Mouse (Mus musculus) CH12.LX (cell line): ENCODE results near the gene Zbtb4. TPM values are rescaled to one million over a fixed set of nuclear protein-coding genes. Genes with fewer than 3 reads are reported as not detected.
A peak's percentile ranks its signal among the peaks of the same experiment; 100 is the strongest.

Experiments
- DNase-seq: peaks from one replicate; pipeline ENCODE4 v3.0.0-alpha.2; 2013; ENCODE audit errors: extremely low read depth
- H3K27ac ChIP-seq: 2 replicates; pipeline ENCODE4 v1.5.1; 2012; ENCODE audit warnings: low read depth, mild to moderate bottlenecking, control low read depth, moderate library complexity; ENCODE audit not compliant: insufficient read depth
- H3K27me3 ChIP-seq: replicated peaks from 2 replicates; pipeline ENCODE3; 2012; ENCODE audit warnings: inconsistent platforms
- H3K36me3 ChIP-seq, 2 experiments: replicated peaks in 1 of 2; 2 replicates each; pipeline versions ENCODE3 to v1.6.1; 2012; ENCODE audit warnings: inconsistent platforms in 1 of 2, low read length in 1 of 2, mild to moderate bottlenecking in 1 of 2, mixed read lengths in 1 of 2, moderate library complexity in 1 of 2; ENCODE audit not compliant: control insufficient read depth in 1 of 2, insufficient read depth in 1 of 2
- H3K4me1 ChIP-seq, 2 experiments: 2 replicates each; pipeline ENCODE4 v1.6.1; 2012; ENCODE audit warnings: inconsistent platforms in 1 of 2, moderate library complexity in 1 of 2; ENCODE audit not compliant: insufficient read depth in 2 of 2, control insufficient read depth in 1 of 2
- H3K4me2 ChIP-seq: 2 replicates; pipeline ENCODE4 v1.6.1; 2012; ENCODE audit warnings: low read depth, mild to moderate bottlenecking, control low read depth; ENCODE audit not compliant: poor library complexity, insufficient read depth, severe bottlenecking
- H3K4me3 ChIP-seq, 3 experiments: fragments of 150-350 bp in 1 of 3; sonication (generic) in 1 of 3; replicated peaks in 1 of 3; 2 replicates each; pipeline versions ENCODE3 to v1.5.1; 2011 to 2012; ENCODE audit warnings: low read depth in 2 of 3, low read length in 2 of 3, mild to moderate bottlenecking in 2 of 3, moderate library complexity in 2 of 3, control low read depth in 1 of 3, improper control_type of control experiment in 1 of 3, inconsistent platforms in 1 of 3, mixed read lengths in 1 of 3; ENCODE audit not compliant: poor library complexity in 1 of 3
- H3K79me2 ChIP-seq: replicated peaks from 2 replicates; pipeline ENCODE4 v1.6.1; 2012; ENCODE audit warnings: mild to moderate bottlenecking, moderate library complexity; ENCODE audit not compliant: control insufficient read depth, poor library complexity, insufficient read depth, severe bottlenecking; ENCODE audit errors: extremely low read depth
- H3K9ac ChIP-seq: 2 replicates; pipeline ENCODE4 v1.6.1; 2012; ENCODE audit warnings: low read depth, mild to moderate bottlenecking, control low read depth, moderate library complexity; ENCODE audit not compliant: insufficient read depth
- H3K9me3 ChIP-seq: replicated peaks from 2 replicates; pipeline ENCODE3; 2012; ENCODE audit warnings: low read length, inconsistent platforms, mixed read lengths
- BHLHE40 ChIP-seq: IDR thresholded peaks from 2 replicates; pipeline ENCODE4 v1.6.1; 2011; ENCODE audit warnings: mild to moderate bottlenecking, low read depth, low read length, improper control_type of control experiment
- CHD1 ChIP-seq: IDR thresholded peaks from 2 replicates; pipeline ENCODE4 v1.6.1; 2012; ENCODE audit warnings: low read depth, low read length, improper control_type of control experiment, inconsistent platforms
- CHD2 ChIP-seq: IDR thresholded peaks from 2 replicates; pipeline ENCODE4 v1.6.1; 2011; ENCODE audit warnings: low read length, improper control_type of control experiment
- CTCF ChIP-seq, 2 experiments: IDR thresholded peaks in 1 of 2; conservative IDR thresholded peaks in 1 of 2; 2 replicates each; pipeline ENCODE4 v1.5.1; 2011 to 2012; ENCODE audit warnings: low read depth in 2 of 2, low read length in 2 of 2, improper control_type of control experiment in 1 of 2, inconsistent platforms in 1 of 2, mild to moderate bottlenecking in 1 of 2, moderate library complexity in 1 of 2
- E2F4 ChIP-seq: IDR thresholded peaks from 2 replicates; pipeline ENCODE4 v1.6.1; 2011; ENCODE audit warnings: low read depth, low read length, improper control_type of control experiment; ENCODE audit not compliant: insufficient replicate concordance
- ELF1 ChIP-seq: IDR thresholded peaks from 2 replicates; pipeline ENCODE4 v1.6.1; 2014; ENCODE audit warnings: low read depth, mild to moderate bottlenecking, inconsistent platforms, low read length, improper control_type of control experiment
- EP300 ChIP-seq: IDR thresholded peaks from 2 replicates; pipeline ENCODE4 v1.6.1; 2011; ENCODE audit warnings: low read length, improper control_type of control experiment
- ETS1 ChIP-seq: conservative IDR thresholded peaks from 2 replicates; pipeline ENCODE4 v1.6.1; 2012; ENCODE audit warnings: low read depth, mild to moderate bottlenecking, inconsistent platforms, low read length, improper control_type of control experiment, moderate library complexity
- GABPA ChIP-seq: IDR thresholded peaks from 2 replicates; pipeline ENCODE4 v1.6.1; 2012; ENCODE audit warnings: low read depth, low read length, improper control_type of control experiment, inconsistent platforms; ENCODE audit not compliant: insufficient replicate concordance
- HCFC1 ChIP-seq: IDR thresholded peaks from 2 replicates; pipeline ENCODE4 v1.6.1; 2012; ENCODE audit warnings: low read depth, mild to moderate bottlenecking, inconsistent platforms, low read length, improper control_type of control experiment
- IRF4 ChIP-seq: IDR thresholded peaks from 2 replicates; pipeline ENCODE4 v1.6.1; 2014; ENCODE audit warnings: low read depth, mild to moderate bottlenecking, inconsistent platforms, low read length, improper control_type of control experiment
- JUN ChIP-seq: IDR thresholded peaks from 2 replicates; pipeline ENCODE4 v1.6.1; 2011; ENCODE audit warnings: low read depth, mild to moderate bottlenecking, low read length, improper control_type of control experiment, moderate library complexity; ENCODE audit not compliant: insufficient read depth
- JUND ChIP-seq: conservative IDR thresholded peaks from 2 replicates; pipeline ENCODE4 v1.6.1; 2011; ENCODE audit warnings: low read depth, low read length, improper control_type of control experiment
- KAT2A ChIP-seq: IDR thresholded peaks from 2 replicates; pipeline ENCODE4 v1.6.1; 2012; ENCODE audit warnings: low read length, improper control_type of control experiment, inconsistent platforms; ENCODE audit not compliant: insufficient replicate concordance
- MAFK ChIP-seq: IDR thresholded peaks from 2 replicates; pipeline ENCODE4 v1.6.1; 2011; ENCODE audit warnings: low read length, improper control_type of control experiment; ENCODE audit not compliant: insufficient replicate concordance
- MAX ChIP-seq: IDR thresholded peaks from 2 replicates; pipeline ENCODE4 v1.6.1; 2011; ENCODE audit warnings: low read length, improper control_type of control experiment
- MAZ ChIP-seq: IDR thresholded peaks from 2 replicates; pipeline ENCODE4 v1.6.1; 2012; ENCODE audit warnings: low read depth, mild to moderate bottlenecking, inconsistent platforms, low read length, improper control_type of control experiment, moderate library complexity
- MEF2A ChIP-seq: IDR thresholded peaks from 2 replicates; pipeline ENCODE4 v1.6.1; 2014; ENCODE audit warnings: low read depth, mild to moderate bottlenecking, inconsistent platforms, low read length, improper control_type of control experiment, borderline replicate concordance
- MXI1 ChIP-seq: IDR thresholded peaks from 2 replicates; pipeline ENCODE4 v1.6.1; 2011; ENCODE audit warnings: mild to moderate bottlenecking, low read depth, low read length, improper control_type of control experiment
- MYC ChIP-seq: IDR thresholded peaks from 2 replicates; pipeline ENCODE4 v1.6.1; 2011; ENCODE audit warnings: low read depth, mild to moderate bottlenecking, improper control_type of control experiment, low read length
- NELFE ChIP-seq: IDR thresholded peaks from 2 replicates; pipeline ENCODE4 v1.6.1; 2011; ENCODE audit warnings: low read depth, low read length, improper control_type of control experiment
- NRF1 ChIP-seq: IDR thresholded peaks from 2 replicates; pipeline ENCODE4 v1.6.1; 2014; ENCODE audit warnings: low read depth, mild to moderate bottlenecking, inconsistent platforms, low read length, improper control_type of control experiment, moderate library complexity
- PAX5 ChIP-seq: IDR thresholded peaks from 2 replicates; pipeline ENCODE4 v1.6.1; 2012; ENCODE audit warnings: low read length, inconsistent platforms, mixed read lengths
- POLR2A ChIP-seq: IDR thresholded peaks from 2 replicates; pipeline ENCODE4 v1.6.1; 2011; ENCODE audit warnings: low read depth, mild to moderate bottlenecking, improper control_type of control experiment, low read length
- POLR2AphosphoS2 ChIP-seq: IDR thresholded peaks from 2 replicates; pipeline ENCODE4 v1.6.1; 2011; ENCODE audit warnings: low read depth, low read length, improper control_type of control experiment
- RAD21 ChIP-seq: IDR thresholded peaks from 2 replicates; pipeline ENCODE4 v1.6.1; 2011; ENCODE audit warnings: low read depth, mild to moderate bottlenecking, low read length, improper control_type of control experiment, moderate library complexity
- RCOR1 ChIP-seq: conservative IDR thresholded peaks from 2 replicates; pipeline ENCODE4 v1.6.1; 2012; ENCODE audit warnings: low read depth, mild to moderate bottlenecking, inconsistent platforms, low read length, improper control_type of control experiment
- SIN3A ChIP-seq: IDR thresholded peaks from 2 replicates; pipeline ENCODE4 v1.6.1; 2012; ENCODE audit warnings: low read length, improper control_type of control experiment, inconsistent platforms
- SMC3 ChIP-seq: IDR thresholded peaks from 2 replicates; pipeline ENCODE4 v1.6.1; 2011; ENCODE audit warnings: low read depth, low read length, improper control_type of control experiment
- TBP ChIP-seq: conservative IDR thresholded peaks from 2 replicates; pipeline ENCODE4 v1.6.1; 2011; ENCODE audit warnings: low read depth, low read length, improper control_type of control experiment
- TCF12 ChIP-seq: IDR thresholded peaks from 2 replicates; pipeline ENCODE4 v1.6.1; 2014; ENCODE audit warnings: low read depth, mild to moderate bottlenecking, inconsistent platforms, low read length, improper control_type of control experiment
- UBTF ChIP-seq: IDR thresholded peaks from 2 replicates; pipeline ENCODE4 v1.6.1; 2012; ENCODE audit warnings: low read depth, mild to moderate bottlenecking, inconsistent platforms, low read length, improper control_type of control experiment, moderate library complexity
- USF1 ChIP-seq: IDR thresholded peaks from 2 replicates; pipeline ENCODE4 v1.6.1; 2014; ENCODE audit warnings: low read depth, mild to moderate bottlenecking, inconsistent platforms, low read length, improper control_type of control experiment
- USF2 ChIP-seq: conservative IDR thresholded peaks from 2 replicates; pipeline ENCODE4 v1.6.1; 2011; ENCODE audit warnings: low read depth, low read length, improper control_type of control experiment
- ZC3H11A ChIP-seq: IDR thresholded peaks from 2 replicates; pipeline ENCODE4 v1.6.1; 2012; ENCODE audit warnings: low read depth, mild to moderate bottlenecking, inconsistent platforms, low read length, improper control_type of control experiment
- ZKSCAN1 ChIP-seq: IDR thresholded peaks from 2 replicates; pipeline ENCODE4 v1.6.1; 2012; ENCODE audit warnings: low read depth, inconsistent platforms, low read length, improper control_type of control experiment, borderline replicate concordance
- ZMIZ1 ChIP-seq: IDR thresholded peaks from 2 replicates; pipeline ENCODE4 v1.6.1; 2012; ENCODE audit warnings: low read depth, mild to moderate bottlenecking, inconsistent platforms, low read length, improper control_type of control experiment
- ZNF384 ChIP-seq: IDR thresholded peaks from 2 replicates; pipeline ENCODE4 v1.6.1; 2012; ENCODE audit warnings: low read depth, low read length, improper control_type of control experiment, inconsistent platforms
- dilution Hi-C: fragments of 300-500 bp; cut with MboI; formaldehyde crosslinking; loops from 2 replicates; pipeline ENCODE4 v1.14.3; 2020; ENCODE audit warnings: low sequenced_read_pairs; ENCODE audit not compliant: extremely low pct_unique_long_range_greater_than_20kb, extremely low pct_ligation_motif_present
- in situ Hi-C: fragments of 300-500 bp; cut with MboI; formaldehyde crosslinking; loops from 3 replicates; pipeline ENCODE4 v1.14.3; 2019; ENCODE audit warnings: low sequenced_read_pairs, low pct_ligation_motif_present, low pct_unique_long_range_greater_than_20kb, mixed read lengths
- polyA plus RNA-seq: library from polyadenylated mRNA; unstranded; fragments of >175 nt; gene quantifications from 2 replicates; pipeline ENCODE4 v1.2.1, GENCODE M21; 2012; ENCODE audit warnings: low read depth; ENCODE audit not compliant: insufficient read length
- total RNA-seq, 2 experiments: library from RNA; depleted of rRNA; stranded (reverse); fragments of 300-350 nt in 1 of 2; fragments of >200 nt in 1 of 2; gene quantifications; 2 replicates each; pipeline ENCODE4 v1.2.3; 2012 to 2014

Zbtb4 gene
- total and polyA plus RNA-seq, 3 experiments: 0.75 to 3.4 (median 2.3) TPM

GRCm38 (mm10) chr11:69795168-69795982 lies 29.7 kb downstream of the Zbtb4 start, which contains the start of gene Chrnb1:
Gene Chrnb1, minus strand, starts transcription at chr11:69795943.
- no peak for TF ChIP-seq JUN
- TF ChIP-seq ZKSCAN1: no peak
- TF ChIP-seq BHLHE40: peak; percentile 23; the same call in 1 of the 2 replicates
- peak; percentile 66 for TF ChIP-seq MAX
- TF ChIP-seq CHD1: 0 out of 2 replicates have a peak, but pooled peaks have one; percentile 53
- 0 out of 2 replicates have a peak, but pooled peaks have one; percentile 15 for TF ChIP-seq KAT2A
- TF ChIP-seq E2F4: peak; percentile 65; the same call in 1 of the 2 replicates
- no peak for TF ChIP-seq MAFK
- TF ChIP-seq TBP: peak; percentile 60; the same call in 1 of the 2 replicates
- peak; percentile 39 for TF ChIP-seq HCFC1
- no peak for TF ChIP-seq ZC3H11A
- TF ChIP-seq ELF1: peak; percentile 67
- TF ChIP-seq RCOR1: no peak; the same call in 1 of the 2 replicates
- peak; percentile 74; the same call in 1 of the 2 replicates for TF ChIP-seq SIN3A
- TF ChIP-seq ETS1: no peak
- 0 out of 2 replicates have a peak, but pooled peaks have one; percentile 13 for TF ChIP-seq MEF2A
- peak; percentile 78 for TF ChIP-seq NELFE
- no peak for TF ChIP-seq ZNF384
- TF ChIP-seq TCF12: peak; percentile 58; the same call in 1 of the 2 replicates
- TF ChIP-seq RAD21: no peak; the same call in 1 of the 2 replicates
- TF ChIP-seq MAZ: peak; percentile 15
- no peak for TF ChIP-seq JUND
- TF ChIP-seq CTCF (conservative IDR thresholded peaks at IDR 0.05 in 1 of 2, IDR thresholded peaks at IDR 0.05 in 1 of 2; ENCODE audit: low read depth in 2 of 2, low read length in 2 of 2): no peak
- peak; percentile 89; the same call in 1 of the 2 replicates for TF ChIP-seq ZMIZ1
- no peak for TF ChIP-seq CHD2
- TF ChIP-seq USF1: no peak
- TF ChIP-seq IRF4: peak; percentile 63
- peak; percentile 85 for TF ChIP-seq POLR2A
- peak; percentile 90 for TF ChIP-seq POLR2AphosphoS2
- no peak; the same call in 1 of the 2 replicates for TF ChIP-seq EP300
- no peak for TF ChIP-seq GABPA
- TF ChIP-seq SMC3: no peak
- TF ChIP-seq MXI1: peak; percentile 67
- peak; percentile 74; the same call in 1 of the 2 replicates for TF ChIP-seq MYC
- no peak for TF ChIP-seq PAX5
- peak; percentile 54; the same call in 1 of the 2 replicates for TF ChIP-seq NRF1
- TF ChIP-seq USF2: no peak
- TF ChIP-seq UBTF: no peak
- H3K4me1 ChIP-seq: peaks cover 8 to 46% of the 10 kb centered on the region in 2 experiments
- peak within 1 kb of the TSS; percentile 59 to 67 (median 61) for H3K4me3 ChIP-seq
- peak within 1 kb of the TSS; percentile 66 for H3K9ac ChIP-seq
- peaks cover 4% of the 10 kb centered on the region for H3K9me3 ChIP-seq
- dilution Hi-C loops: no loop called here
- peak; percentile 100 for DNase-seq
- H3K36me3 ChIP-seq: peaks cover 0 to 6% of the 10 kb centered on the region in 2 experiments
- in situ Hi-C loops: no loop called here
- no peaks in the 10 kb centered on the region for H3K79me2 ChIP-seq
- 0 out of 2 replicates have a peak within 1 kb of the TSS, but pooled peaks have one; percentile 5 for H3K27ac ChIP-seq
- peak within 1 kb of the TSS; percentile 86 for H3K4me2 ChIP-seq
- peaks cover 5% of the 10 kb centered on the region for H3K27me3 ChIP-seq
